Mouse (Mus musculus): ENCODE measurements around the gene Fat4.

Gene Fat4

GRCm38 (mm10) chr3:38886890-38887355 is at the start of gene Fat4:
TSS of gene Fat4 (plus strand) at chr3:38886940.
- no peak for DNase-seq (ENCODE audit: low read depth)

GRCm38 (mm10) chr3:38839438-38839837 is 47.3 kb upstream of the Fat4 start:
- no peak for DNase-seq (ENCODE audit: low read depth)

- no peak for DNase-seq (ENCODE audit: low read depth)
Measured at GRCm38 (mm10) chr3:38843000-38843538, 43.7 kb upstream of the Fat4 start.

- DNase-seq (ENCODE audit: low read depth): no peak
Measured at GRCm38 (mm10) chr3:38846602-38847382, 39.9 kb upstream of the Fat4 start.

- DNase-seq (ENCODE audit: low read depth): no peak
Measured at GRCm38 (mm10) chr3:38849077-38849476, 37.7 kb upstream of the Fat4 start.

GRCm38 (mm10) chr3:38849536-38849935 is 37.2 kb upstream of the Fat4 start:
- peak; percentile 52 for DNase-seq (ENCODE audit: low read depth)

- peak; percentile 10 for DNase-seq (ENCODE audit: low read depth)
Measured at GRCm38 (mm10) chr3:38853650-38854049, 33.1 kb upstream of the Fat4 start.

- DNase-seq (ENCODE audit: low read depth): no peak
Measured at GRCm38 (mm10) chr3:38860683-38861082, 26.1 kb upstream of the Fat4 start.

- DNase-seq (ENCODE audit: low read depth): no peak
Measured at GRCm38 (mm10) chr3:38871291-38871690, 15.4 kb upstream of the Fat4 start.

GRCm38 (mm10) chr3:38875872-38876271 is 10.9 kb upstream of the Fat4 start:
- no peak for DNase-seq (ENCODE audit: low read depth)

GRCm38 (mm10) chr3:38876706-38877105 is 10.0 kb upstream of the Fat4 start:
- no peak for DNase-seq (ENCODE audit: low read depth)

GRCm38 (mm10) chr3:38882778-38883177 is 4.0 kb upstream of the Fat4 start:
- peak; percentile 34 for DNase-seq (ENCODE audit: low read depth)

GRCm38 (mm10) chr3:38883676-38884075 is 3.1 kb upstream of the Fat4 start:
- DNase-seq (ENCODE audit: low read depth): no peak

GRCm38 (mm10) chr3:38884276-38884675 is 2.5 kb upstream of the Fat4 start:
- DNase-seq (ENCODE audit: low read depth): peak; percentile 31

GRCm38 (mm10) chr3:38884919-38885418 is 1.8 kb upstream of the Fat4 start:
- DNase-seq (ENCODE audit: low read depth): no peak

GRCm38 (mm10) chr3:38885481-38886001 is 1.2 kb upstream of the Fat4 start:
- no peak for DNase-seq (ENCODE audit: low read depth)

GRCm38 (mm10) chr3:38886061-38886821 is 499 bp upstream of the Fat4 start:
- DNase-seq (ENCODE audit: low read depth): no peak

- no peak for DNase-seq (ENCODE audit: low read depth)
Measured at GRCm38 (mm10) chr3:38887381-38887991, 746 bp downstream of the Fat4 start.

- DNase-seq (ENCODE audit: low read depth): no peak
Measured at GRCm38 (mm10) chr3:38888111-38888510, 1.4 kb downstream of the Fat4 start.

- DNase-seq (ENCODE audit: low read depth): no peak
Measured at GRCm38 (mm10) chr3:38892791-38893224, 6.1 kb downstream of the Fat4 start.

- DNase-seq (ENCODE audit: low read depth): no peak
Measured at GRCm38 (mm10) chr3:38900839-38901238, 14.1 kb downstream of the Fat4 start.

GRCm38 (mm10) chr3:38906832-38907231 is 20.1 kb downstream of the Fat4 start:
- no peak for DNase-seq (ENCODE audit: low read depth)

Measured in 416B (cell line).